Mouse (Mus musculus) MEL (cell line): Measurements from ENCODE around the gene Llgl2.

ENCODE experiments used
- CHD2 ChIP-seq: IDR thresholded peaks from 2 replicates; pipeline ENCODE4 v1.6.1; 2011; ENCODE audit warnings: low read length, improper control_type of control experiment
- CTCF ChIP-seq, 3 experiments: IDR thresholded peaks in 2 of 3; conservative IDR thresholded peaks in 1 of 3; 2 replicates each; pipeline ENCODE4 v1.5.1; 2011 to 2012; ENCODE audit warnings: low read length in 3 of 3, low read depth in 2 of 3, mild to moderate bottlenecking in 2 of 3, improper control_type of control experiment in 1 of 3, inconsistent platforms in 1 of 3, mixed read lengths in 1 of 3, moderate library complexity in 1 of 3; ENCODE audit not compliant: control insufficient read depth in 1 of 3, insufficient read depth in 1 of 3, poor library complexity in 1 of 3, severe bottlenecking in 1 of 3
- EP300 ChIP-seq, 2 experiments: IDR thresholded peaks; 2 replicates each; pipeline ENCODE4 v1.6.1; 2011; ENCODE audit warnings: improper control_type of control experiment in 2 of 2, low read length in 2 of 2, low read depth in 1 of 2, mild to moderate bottlenecking in 1 of 2
- ETS1 ChIP-seq: IDR thresholded peaks from 2 replicates; pipeline ENCODE4 v1.6.1; 2012; ENCODE audit warnings: low read depth, mild to moderate bottlenecking, inconsistent platforms, low read length, improper control_type of control experiment, moderate library complexity
- GATA1 ChIP-seq: IDR thresholded peaks from 2 replicates; pipeline ENCODE4 v1.6.1; 2011; ENCODE audit warnings: low read depth, low read length, improper control_type of control experiment
- KAT2A ChIP-seq: conservative IDR thresholded peaks from 2 replicates; pipeline ENCODE4 v1.6.1; 2012; ENCODE audit warnings: low read depth, low read length, improper control_type of control experiment, inconsistent platforms
- MYC ChIP-seq: IDR thresholded peaks from 2 replicates; pipeline ENCODE4 v1.6.1; 2011; ENCODE audit warnings: low read depth, mild to moderate bottlenecking, low read length, improper control_type of control experiment, moderate library complexity
- POLR2A ChIP-seq, 2 experiments: IDR thresholded peaks; 2 replicates each; pipeline ENCODE4 v1.6.1; 2011 to 2012; ENCODE audit warnings: low read length in 2 of 2, mild to moderate bottlenecking in 2 of 2, control low read depth in 1 of 2, improper control_type of control experiment in 1 of 2, low read depth in 1 of 2, moderate library complexity in 1 of 2; ENCODE audit not compliant: control insufficient read depth in 1 of 2, insufficient read depth in 1 of 2, poor library complexity in 1 of 2
- POLR2AphosphoS2 ChIP-seq: IDR thresholded peaks from 2 replicates; pipeline ENCODE4 v1.6.1; 2011; ENCODE audit warnings: low read length, improper control_type of control experiment
- TAL1 ChIP-seq: IDR thresholded peaks from 2 replicates; pipeline ENCODE4 v1.6.1; 2012; ENCODE audit warnings: mild to moderate bottlenecking, inconsistent platforms, low read length, moderate library complexity, mixed read lengths

GRCm38 (mm10) chr11:115797665-115798064, 26.2 kb upstream of the Llgl2 start:
- no peak for TF ChIP-seq POLR2AphosphoS2
- no peak for TF ChIP-seq TAL1
- TF ChIP-seq POLR2A (IDR thresholded peaks at IDR 0.05; ENCODE audit: control insufficient read depth in 1 of 2, insufficient read depth in 1 of 2, low read depth in 1 of 2, low read length in 2 of 2, poor library complexity in 1 of 2), result no peak
- no peak for TF ChIP-seq CTCF (IDR thresholded peaks at IDR 0.05 in 2 of 3, conservative IDR thresholded peaks at IDR 0.05 in 1 of 3; ENCODE audit: control insufficient read depth in 1 of 3, insufficient read depth in 1 of 3, low read depth in 2 of 3, low read length in 3 of 3, poor library complexity in 1 of 3, severe bottlenecking in 1 of 3)
- TF ChIP-seq KAT2A, result no peak
- no peak for TF ChIP-seq MYC
- no peak for TF ChIP-seq EP300 (IDR thresholded peaks at IDR 0.05; ENCODE audit: low read depth in 1 of 2, low read length in 2 of 2)
- no peak for TF ChIP-seq ETS1
- no peak for TF ChIP-seq GATA1
- TF ChIP-seq CHD2, result no peak
